Mouse (Mus musculus) limb, embryonic 11.5 days (tissue): ENCODE measurements around the gene Psph. TPM values are rescaled to one million over a fixed set of nuclear protein-coding genes. Genes with fewer than 3 reads are reported as not detected.
A peak's percentile ranks its signal among the peaks of the same experiment; 100 is the strongest.

ENCODE experiments used
- ATAC-seq: fragments of 200-750 bp; cut with Nextera tagmentation; 2 replicates; pipeline ENCODE4 v1.8.0; 2017; ENCODE audit warnings: low read depth; ENCODE audit not compliant: insufficient number of reproducible peaks, low FRiP score, low TSS enrichment
- DNase-seq: peaks from one replicate; pipeline ENCODE4 v3.0.0-alpha.2; 2015; ENCODE audit warnings: low spot score
- H3K27ac ChIP-seq: fragments of 300-500 bp; sonication (generic); replicated peaks from 2 replicates; pipeline ENCODE4 v1.5.1; 2014; ENCODE audit warnings: low read depth, mild to moderate bottlenecking, low read length
- H3K27me3 ChIP-seq: fragments of 300-500 bp; sonication (generic); 2 replicates; pipeline ENCODE4 v1.6.1; 2014; ENCODE audit warnings: mild to moderate bottlenecking, low read length, mixed read lengths; ENCODE audit not compliant: control insufficient read depth, insufficient read depth
- H3K36me3 ChIP-seq: fragments of 300-500 bp; sonication (generic); 2 replicates; pipeline ENCODE4 v1.6.1; 2014; ENCODE audit warnings: mild to moderate bottlenecking, low read length, moderate library complexity, mixed read lengths; ENCODE audit not compliant: control insufficient read depth, insufficient read depth
- H3K4me1 ChIP-seq: fragments of 300-500 bp; sonication (generic); 2 replicates; pipeline ENCODE4 v1.6.1; 2014; ENCODE audit warnings: low read length, mixed read lengths; ENCODE audit not compliant: control insufficient read depth, insufficient read depth
- H3K4me2 ChIP-seq: fragments of 300-500 bp; sonication (generic); 2 replicates; pipeline ENCODE4 v1.6.1; 2014; ENCODE audit warnings: low read depth, mild to moderate bottlenecking, moderate library complexity; ENCODE audit not compliant: severe bottlenecking
- H3K4me3 ChIP-seq: fragments of 300-500 bp; sonication (generic); 2 replicates; pipeline ENCODE4 v1.5.1; 2014; ENCODE audit warnings: low read depth, low read length
- H3K9ac ChIP-seq: fragments of 300-500 bp; sonication (generic); 2 replicates; pipeline ENCODE4 v1.6.1; 2014; ENCODE audit warnings: mild to moderate bottlenecking, low read length
- H3K9me3 ChIP-seq: fragments of 300-500 bp; sonication (generic); 2 replicates; pipeline ENCODE4 v1.6.1; 2016; ENCODE audit warnings: low read length; ENCODE audit not compliant: control insufficient read depth
- WGBS: fragments of 180-500 bp; shearing (Covaris S2); extraction: QIAGEN DNeasy Blood & Tissue Kit; methylation state at CpG from one replicate; pipeline ENCODE4 v1.1.7; 2014; 5-methylcytosine and 5-hydroxymethylcytosine counted together
- polyA plus RNA-seq: library from polyadenylated mRNA; unstranded; fragments of >200 nt; fragmentation: Nextera tagmentation; extraction: Ambion mirVana; gene quantifications from 2 replicates; pipeline ENCODE4 v1.2.1, GENCODE M21; 2014

The Psph gene
- polyA plus RNA-seq, 1 experiment from 2014 or later, result 31.5 TPM

- WGBS, result 89% methylated on average over 13 of the region's 13 CpGs
- H3K27me3 ChIP-seq, result no peaks in the 10 kb centered on the region
- no peak overlapping the region for H3K9ac ChIP-seq
- no peaks in the 10 kb centered on the region for H3K9me3 ChIP-seq
- H3K27ac ChIP-seq, result no peak overlapping the region
- H3K4me3 ChIP-seq, result no peak overlapping the region
- H3K4me1 ChIP-seq, result no peaks in the 10 kb centered on the region
- no peaks in the 10 kb centered on the region for H3K36me3 ChIP-seq
- DNase-seq (no peak), ATAC-seq (no peak)
- no peak overlapping the region for H3K4me2 ChIP-seq
These were observed 27.2 kb downstream of the Psph start for GRCm38 (mm10) chr5:129759929-129760480.

GRCm38 (mm10) chr5:129756886-129757285 is 30.4 kb downstream of the Psph start:
- Histone ChIP-seq H3K4me2 (no peak overlapping the region), H3K9me3 (no peaks in the 10 kb centered on the region), H3K27ac (no peak overlapping the region), H3K27me3 (no peaks in the 10 kb centered on the region), H3K36me3 (no peaks in the 10 kb centered on the region), H3K4me1 (no peaks in the 10 kb centered on the region), H3K4me3 (no peak overlapping the region), H3K9ac (no peak overlapping the region)
- DNase-seq, result no peak
- 94% methylated on average over 20 of the region's 20 CpGs for WGBS
- ATAC-seq, result no peak

GRCm38 (mm10) chr5:129744050-129744449 is 43.2 kb downstream of the Psph start:
- H3K9me3 ChIP-seq, result no peaks in the 10 kb centered on the region
- no peak for DNase-seq
- H3K27me3 ChIP-seq, result no peaks in the 10 kb centered on the region
- H3K27ac ChIP-seq, result no peak overlapping the region
- ATAC-seq, result no peak
- 65% methylated on average over 6 of the region's 6 CpGs for WGBS
- H3K4me2 ChIP-seq, result no peak overlapping the region
- no peaks in the 10 kb centered on the region for H3K4me1 ChIP-seq
- peaks cover 4% of the 10 kb centered on the region for H3K36me3 ChIP-seq
- H3K9ac ChIP-seq, result no peak overlapping the region
- H3K4me3 ChIP-seq, result no peak overlapping the region

GRCm38 (mm10) chr5:129742903-129743488 is 44.3 kb downstream of the Psph start:
- peaks cover 2% of the 10 kb centered on the region; the same call in 1 of the 2 replicates for H3K36me3 ChIP-seq
- no peaks in the 10 kb centered on the region for H3K9me3 ChIP-seq
- no peak overlapping the region for H3K9ac ChIP-seq
- H3K27me3 ChIP-seq, result no peaks in the 10 kb centered on the region
- H3K4me1 ChIP-seq, result no peaks in the 10 kb centered on the region
- 86% methylated on average over 7 of the region's 7 CpGs for WGBS
- no peak overlapping the region for H3K4me2 ChIP-seq
- no peak for ATAC-seq
- no peak for DNase-seq
- H3K27ac ChIP-seq, result no peak overlapping the region
- no peak overlapping the region for H3K4me3 ChIP-seq

- no peaks in the 10 kb centered on the region for H3K9me3 ChIP-seq
- ATAC-seq (no peak), DNase-seq (peak; percentile 38)
- no peaks in the 10 kb centered on the region; the same call in 1 of the 2 replicates for H3K36me3 ChIP-seq
- no peaks in the 10 kb centered on the region for H3K27me3 ChIP-seq
- H3K9ac ChIP-seq, result no peak overlapping the region
- H3K27ac ChIP-seq, result no peak overlapping the region
- 89% methylated on average over 1 of the region's 1 CpGs for WGBS
- no peaks in the 10 kb centered on the region for H3K4me1 ChIP-seq
- H3K4me3 ChIP-seq, result no peak overlapping the region
- H3K4me2 ChIP-seq, result no peak overlapping the region
These were observed 46.3 kb downstream of the Psph start for GRCm38 (mm10) chr5:129740976-129741375.

- Histone ChIP-seq H3K9ac (no peak overlapping the region), H3K4me1 (peaks cover 2% of the 10 kb centered on the region; the same call in 1 of the 2 replicates), H3K36me3 (no peaks in the 10 kb centered on the region), H3K27ac (no peak overlapping the region), H3K4me3 (no peak overlapping the region), H3K27me3 (no peaks in the 10 kb centered on the region), H3K9me3 (no peaks in the 10 kb centered on the region), H3K4me2 (no peak overlapping the region)
- 60% methylated on average over 5 of the region's 5 CpGs for WGBS
- DNase-seq (no peak), ATAC-seq (no peak)
These were observed 56.2 kb downstream of the Psph start for GRCm38 (mm10) chr5:129731021-129731420.

GRCm38 (mm10) chr5:129730344-129730743 is 56.9 kb downstream of the Psph start:
- H3K9ac ChIP-seq, result no peak overlapping the region
- no peak overlapping the region for H3K4me3 ChIP-seq
- no peaks in the 10 kb centered on the region for H3K27me3 ChIP-seq
- H3K4me2 ChIP-seq, result no peak overlapping the region
- H3K9me3 ChIP-seq, result no peaks in the 10 kb centered on the region
- H3K36me3 ChIP-seq, result no peaks in the 10 kb centered on the region
- DNase-seq (no peak), ATAC-seq (no peak)
- H3K4me1 ChIP-seq, result peaks cover 2% of the 10 kb centered on the region; the same call in 1 of the 2 replicates
- 72% methylated on average over 11 of the region's 11 CpGs for WGBS
- H3K27ac ChIP-seq, result no peak overlapping the region

- H3K27ac ChIP-seq, result no peak overlapping the region
- H3K4me1 ChIP-seq, result peaks cover 2% of the 10 kb centered on the region; the same call in 1 of the 2 replicates
- no peak overlapping the region for H3K4me3 ChIP-seq
- no peaks in the 10 kb centered on the region for H3K36me3 ChIP-seq
- no peaks in the 10 kb centered on the region for H3K9me3 ChIP-seq
- DNase-seq (no peak), ATAC-seq (no peak)
- no peak overlapping the region; the same call in 1 of the 2 replicates for H3K9ac ChIP-seq
- H3K27me3 ChIP-seq, result no peaks in the 10 kb centered on the region
- WGBS, result 75% methylated on average over 11 of the region's 11 CpGs
- H3K4me2 ChIP-seq, result no peak overlapping the region
These were observed 58.0 kb downstream of the Psph start for GRCm38 (mm10) chr5:129729286-129729685.
